Mouse (Mus musculus): ENCODE results near the gene Nbas.

Nbas gene

GRCm38 (mm10) chr12:13389644-13390043, 120.7 kb downstream of the Nbas start:
- DNase-seq (ENCODE audit: low spot score in 2 of 2) = no peak

- no peak for DNase-seq (ENCODE audit: low spot score in 2 of 2)
Observed at GRCm38 (mm10) chr12:13410191-13410590, 141.3 kb downstream of the Nbas start.

- no peak for DNase-seq (ENCODE audit: low spot score in 2 of 2)
Observed at GRCm38 (mm10) chr12:13418651-13419050, 149.7 kb downstream of the Nbas start.

- no peak for DNase-seq (ENCODE audit: low spot score in 2 of 2)
Observed at GRCm38 (mm10) chr12:13430219-13430618, 161.3 kb downstream of the Nbas start.

GRCm38 (mm10) chr12:13444653-13445431, 175.9 kb downstream of the Nbas start:
- no peak for DNase-seq (ENCODE audit: low spot score in 2 of 2)

GRCm38 (mm10) chr12:13445486-13446065, 176.6 kb downstream of the Nbas start:
- DNase-seq (ENCODE audit: low spot score in 2 of 2) = no peak

GRCm38 (mm10) chr12:13448916-13449315, 180.0 kb downstream of the Nbas start:
- DNase-seq (ENCODE audit: low spot score in 2 of 2) = no peak

- DNase-seq (ENCODE audit: low spot score in 2 of 2) = no peak
Observed at GRCm38 (mm10) chr12:13452050-13452449, 183.1 kb downstream of the Nbas start.

GRCm38 (mm10) chr12:13460223-13460853, 191.4 kb downstream of the Nbas start:
- DNase-seq (ENCODE audit: low spot score in 2 of 2) = no peak

- no peak for DNase-seq (ENCODE audit: low spot score in 2 of 2)
Observed at GRCm38 (mm10) chr12:13461558-13462153, 192.7 kb downstream of the Nbas start.

GRCm38 (mm10) chr12:13462397-13462796, 193.5 kb downstream of the Nbas start:
- peak in 1 of 2 experiments; percentile 15 for DNase-seq (ENCODE audit: low spot score in 2 of 2)

- no peak for DNase-seq (ENCODE audit: low spot score in 2 of 2)
Observed at GRCm38 (mm10) chr12:13465554-13465953, 196.6 kb downstream of the Nbas start.

- DNase-seq (ENCODE audit: low spot score in 2 of 2) = no peak
Observed at GRCm38 (mm10) chr12:13474881-13475280, 205.9 kb downstream of the Nbas start.

- DNase-seq (ENCODE audit: low spot score in 2 of 2) = no peak
Observed at GRCm38 (mm10) chr12:13479163-13479562, 210.2 kb downstream of the Nbas start.

- no peak for DNase-seq (ENCODE audit: low spot score in 2 of 2)
Observed at GRCm38 (mm10) chr12:13486278-13486677, 217.3 kb downstream of the Nbas start.

GRCm38 (mm10) chr12:13497211-13497610, 228.3 kb downstream of the Nbas start:
- no peak for DNase-seq (ENCODE audit: low spot score in 2 of 2)

- no peak for DNase-seq (ENCODE audit: low spot score in 2 of 2)
Observed at GRCm38 (mm10) chr12:13499237-13499889, 230.4 kb downstream of the Nbas start.

GRCm38 (mm10) chr12:13500191-13500590, 231.3 kb downstream of the Nbas start:
- no peak for DNase-seq (ENCODE audit: low spot score in 2 of 2)

- DNase-seq (ENCODE audit: low spot score in 2 of 2) = no peak
Observed at GRCm38 (mm10) chr12:13504771-13505444, 236.0 kb downstream of the Nbas start.

- no peak for DNase-seq (ENCODE audit: low spot score in 2 of 2)
Observed at GRCm38 (mm10) chr12:13518082-13518481, 249.1 kb downstream of the Nbas start.

GRCm38 (mm10) chr12:13519413-13519812, 250.5 kb downstream of the Nbas start:
- DNase-seq (ENCODE audit: low spot score in 2 of 2) = no peak

Data from frontal cortex, postnatal 25 days (tissue).